Mouse (Mus musculus) common myeloid progenitor, adult 5-6 weeks (primary cell): ENCODE measurements around the gene Camk2b. TPM values are rescaled to one million over a fixed set of nuclear protein-coding genes. Genes with fewer than 3 reads are reported as not detected.
A peak's percentile ranks its signal among the peaks of the same experiment; 100 is the strongest.
"Not testable (repeated sequence)": the region's sequence is repeated elsewhere in the genome, so short reads cannot be mapped to it uniquely, and the experiment has no call there.

Experiments used
- ATAC-seq: replicated peaks from 2 replicates; pipeline ENCODE4 v1.8.0; 2016; ENCODE audit warnings: low read depth, mild to moderate bottlenecking, moderate TSS enrichment, inconsistent platforms; ENCODE audit not compliant: poor library complexity, severe bottlenecking
- total RNA-seq: library from RNA; stranded (forward); fragments of 200-1000, 187-1606 nt; gene quantifications from 2 replicates; pipeline ENCODE4 v1.2.3, GENCODE M21; 2017

The Camk2b gene
- total RNA-seq, 1 experiment from 2014 or later: 1.9 TPM

GRCm38 (mm10) chr11:6016797-6017395 lies 49.3 kb downstream of the Camk2b start:
- no peak for ATAC-seq

- ATAC-seq: no peak
These were observed 49.8 kb downstream of the Camk2b start for GRCm38 (mm10) chr11:6016368-6016767.

- ATAC-seq: no peak
These were observed 51.1 kb downstream of the Camk2b start for GRCm38 (mm10) chr11:6015011-6015431.

DNA sequence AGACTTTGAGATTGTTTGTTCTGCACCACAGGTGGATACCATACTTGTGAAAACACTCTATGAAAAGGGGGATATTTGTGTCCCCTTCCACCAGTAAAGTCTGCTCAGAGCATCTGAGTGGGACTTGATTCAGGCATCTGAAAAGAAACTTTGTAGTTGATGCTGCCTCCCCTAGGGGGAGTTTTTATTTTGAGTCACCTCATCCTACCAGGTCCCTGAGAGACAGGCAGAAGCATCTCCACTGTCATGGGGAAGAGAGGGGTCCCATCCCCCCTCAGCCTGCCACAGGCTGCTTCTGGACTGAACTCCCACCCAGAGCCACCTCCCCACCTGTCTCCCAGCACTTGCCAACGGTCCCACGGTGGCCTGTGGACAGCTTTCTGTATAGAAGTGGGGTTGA lies 52.8 kb downstream of the Camk2b start:
- ATAC-seq: no peak

DNA sequence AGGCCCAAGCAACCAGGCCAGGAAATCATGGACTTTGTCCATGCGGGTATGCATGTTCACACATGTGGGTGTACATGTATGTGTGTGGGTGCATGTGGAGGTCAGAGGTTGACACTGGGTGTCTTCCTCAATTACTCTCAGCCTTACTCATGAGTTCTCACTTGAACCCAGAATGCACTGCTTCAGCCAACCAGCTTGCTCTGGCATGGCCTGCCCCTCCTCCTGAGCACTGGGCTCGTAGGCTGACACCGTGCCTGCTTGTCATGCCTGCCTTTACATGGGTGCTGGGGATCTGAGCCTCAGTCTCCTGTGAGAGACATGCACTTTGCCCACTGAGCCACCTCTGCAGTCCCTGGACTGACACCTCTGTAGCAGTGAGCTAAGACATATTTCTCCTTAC lies 54.3 kb downstream of the Camk2b start:
- no peak for ATAC-seq

- ATAC-seq: not testable (repeated sequence)
These were observed 55.2 kb downstream of the Camk2b start for GRCm38 (mm10) chr11:6010751-6011482.

DNA sequence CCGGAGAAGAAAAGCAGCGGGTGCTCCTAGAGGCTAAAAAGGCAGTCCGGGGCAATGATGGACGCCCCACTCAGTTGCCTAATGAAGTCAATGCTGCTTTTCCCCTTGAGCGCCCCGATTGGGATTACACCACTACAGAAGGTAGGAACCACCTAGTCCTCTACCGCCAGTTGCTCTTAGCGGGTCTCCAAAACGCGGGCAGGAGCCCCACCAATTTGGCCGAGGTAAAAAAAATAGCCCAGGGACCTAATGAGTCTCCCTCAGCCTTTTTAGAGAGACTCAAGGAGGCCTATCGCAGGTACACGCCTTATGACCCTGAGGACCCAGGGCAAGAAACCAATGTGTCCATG lies 58.4 kb downstream of the Camk2b start:
- not testable (repeated sequence) for ATAC-seq

- ATAC-seq: peak; percentile 54; the same call in 1 of the 2 replicates
These were observed 59.0 kb downstream of the Camk2b start for GRCm38 (mm10) chr11:6007010-6007778.

- ATAC-seq: not testable (repeated sequence)
These were observed 59.7 kb downstream of the Camk2b start for GRCm38 (mm10) chr11:6006351-6007009.

DNA sequence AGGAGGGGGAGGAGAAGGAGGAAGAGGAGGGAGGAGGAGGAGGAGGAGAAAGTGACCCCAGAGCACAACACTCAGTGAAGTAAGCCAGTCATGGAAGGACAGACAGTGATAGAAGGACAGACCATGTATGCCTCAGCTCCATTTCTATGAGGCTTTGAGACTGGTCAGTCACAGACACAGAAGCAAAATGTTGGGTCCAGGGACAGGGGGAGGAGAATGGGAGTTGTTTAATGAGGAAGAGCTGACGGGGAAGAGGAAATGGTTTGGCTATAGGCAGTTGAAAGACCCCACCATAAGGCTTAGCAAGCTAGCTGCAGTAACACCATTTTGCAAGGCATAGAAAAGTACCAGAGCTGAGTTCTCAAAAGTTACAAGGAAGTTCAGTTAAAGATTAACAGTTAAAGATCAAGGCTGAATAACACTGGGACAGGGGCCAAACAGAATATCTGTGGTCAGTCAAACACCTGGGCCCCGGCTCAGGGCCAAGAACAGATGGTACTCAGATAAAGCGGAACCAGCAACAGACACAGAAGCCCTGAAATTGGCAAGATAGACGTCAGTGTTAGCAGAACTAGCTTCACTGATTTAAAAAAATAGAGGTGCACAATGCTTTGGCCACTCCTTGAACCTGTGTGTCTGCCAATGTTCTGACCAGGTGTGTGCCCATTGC lies 60.7 kb downstream of the Camk2b start:
- ATAC-seq: peak; percentile 52

DNA sequence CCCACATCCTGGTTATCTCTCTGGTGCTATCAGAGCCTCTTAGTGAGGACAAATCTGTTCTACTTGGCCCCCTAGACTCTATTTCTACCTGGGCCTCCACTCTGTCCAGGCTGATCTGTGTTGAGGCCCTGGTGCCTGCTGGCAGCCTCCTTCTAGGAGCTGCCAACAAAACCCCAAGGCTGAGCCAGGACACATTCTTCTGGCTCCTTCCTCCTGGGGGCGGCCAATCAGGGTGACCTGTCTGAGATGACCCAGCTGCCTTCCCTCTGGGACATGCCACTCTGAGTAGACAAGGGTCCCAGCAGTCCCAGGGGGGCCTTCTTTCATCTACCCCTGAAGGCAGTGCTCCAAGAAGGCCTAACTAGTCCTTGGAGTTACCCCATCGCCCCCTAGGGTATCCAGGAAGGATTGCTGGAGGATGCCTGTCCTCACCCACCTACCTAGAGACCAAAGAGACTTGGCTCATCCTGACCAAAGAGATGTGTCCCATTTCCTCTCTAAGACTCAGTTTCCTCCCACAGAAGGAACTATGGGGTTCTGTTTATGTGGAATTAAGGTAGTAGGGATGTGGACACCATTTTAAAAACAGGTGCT lies 63.0 kb downstream of the Camk2b start:
- ATAC-seq: peak; percentile 33

GRCm38 (mm10) chr11:6001981-6002649 lies 64.0 kb downstream of the Camk2b start:
- no peak for ATAC-seq

- ATAC-seq: no peak
These were observed 65.0 kb downstream of the Camk2b start for GRCm38 (mm10) chr11:6000961-6001682.

DNA sequence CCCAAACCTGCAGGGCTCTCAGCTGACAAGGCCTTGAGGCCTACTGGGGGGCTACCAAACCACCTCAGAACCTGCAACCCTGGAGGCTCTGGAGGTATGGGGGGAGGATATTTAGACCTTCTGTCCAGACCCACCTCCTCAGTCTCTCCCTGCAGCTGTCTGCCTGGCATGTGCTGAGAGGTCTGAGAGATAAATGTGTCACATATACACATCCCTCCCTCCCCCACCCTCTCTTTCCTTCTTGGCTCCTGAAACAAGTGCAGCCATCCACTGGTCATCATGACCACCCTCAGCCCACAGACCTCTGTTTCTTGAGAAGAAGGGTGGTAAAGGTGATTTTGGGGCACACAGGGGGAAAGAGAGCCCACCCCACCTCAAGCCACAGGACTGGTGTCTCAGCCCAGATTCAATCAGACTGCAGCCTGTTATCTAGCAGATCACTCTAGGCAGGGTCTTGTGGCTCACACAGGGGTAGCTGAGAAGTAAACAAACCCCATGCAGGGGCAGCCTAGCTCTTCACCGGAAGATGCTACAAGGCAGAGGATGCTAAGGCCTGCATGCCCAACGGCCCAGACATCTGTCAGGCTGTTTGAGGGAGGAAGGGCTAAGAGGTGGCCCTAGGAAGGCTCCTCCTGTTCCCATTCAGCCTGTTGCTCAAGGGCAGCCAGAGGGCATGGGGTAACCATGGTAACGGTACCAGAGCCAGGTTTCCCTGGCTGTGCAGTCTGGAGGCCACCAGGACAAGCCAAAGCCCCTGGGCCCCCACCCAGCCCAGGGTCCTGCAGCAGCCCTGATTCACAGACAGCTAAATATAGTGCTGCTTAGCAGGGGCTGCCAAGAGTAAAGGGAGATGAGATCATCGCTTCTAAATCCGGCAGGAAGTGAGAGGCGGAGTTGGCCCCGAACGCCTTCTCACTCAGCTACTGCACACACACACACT lies 66.1 kb downstream of the Camk2b start:
- ATAC-seq: peak; percentile 59

DNA sequence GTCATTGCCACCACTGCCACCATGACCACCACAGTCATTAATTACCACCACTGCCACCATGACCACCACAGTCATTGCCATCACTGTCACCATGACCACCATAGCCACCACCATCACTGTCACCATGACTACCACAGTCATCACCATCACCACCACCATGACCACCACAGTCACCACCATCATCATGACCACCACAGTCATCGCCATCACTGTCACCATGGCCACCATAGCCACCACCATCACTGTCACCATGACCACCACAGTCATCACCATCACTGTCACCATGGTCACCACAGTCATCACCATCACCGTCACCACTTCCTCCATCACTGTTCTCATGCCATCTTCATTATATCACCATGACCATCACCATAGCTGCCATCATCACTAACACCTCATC lies 67.7 kb downstream of the Camk2b start:
- ATAC-seq: no peak

GRCm38 (mm10) chr11:5995989-5996388 lies 70.2 kb downstream of the Camk2b start:
- peak; percentile 68 for ATAC-seq

DNA sequence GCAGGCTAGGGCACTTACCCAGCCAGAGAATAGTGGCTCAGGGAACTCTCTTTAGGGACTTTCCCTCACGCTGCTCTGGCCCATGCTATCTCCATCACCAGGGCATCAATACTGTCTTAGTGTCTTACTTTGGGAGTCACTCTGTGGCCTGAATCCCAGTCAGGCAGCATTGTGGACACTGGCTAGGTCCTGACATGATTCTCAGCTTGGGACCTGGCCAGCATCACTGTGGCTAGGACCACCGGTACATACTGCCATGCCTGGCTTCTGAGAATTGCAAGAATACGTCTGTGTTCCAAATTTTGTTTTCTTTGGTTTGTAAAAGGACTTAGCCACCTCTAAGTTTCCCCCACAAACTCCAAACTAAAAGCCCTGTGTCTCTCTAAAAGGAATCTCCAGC lies 71.3 kb downstream of the Camk2b start:
- ATAC-seq: no peak
